Mouse (Mus musculus): ENCODE data around the gene Dapp1. TPM values are rescaled to one million over a fixed set of nuclear protein-coding genes. Genes with fewer than 3 reads are reported as not detected.
A peak's percentile ranks its signal among the peaks of the same experiment; 100 is the strongest.
"Not testable (repeated sequence)": the region's sequence is repeated elsewhere in the genome, so short reads cannot be mapped to it uniquely, and the experiment has no call there.

Gene Dapp1
- total and polyA plus RNA-seq, 3 experiments, result 53.5 to 63.6 (median 62.8) TPM

GRCm38 (mm10) chr3:137968105-137968819, 13.1 kb downstream of the Dapp1 start:
- Histone ChIP-seq H3K9ac (ENCODE audit: insufficient read depth, low read depth) (no peak overlapping the region), H3K27me3 (replicated peaks) (no peaks in the 10 kb centered on the region), H3K27ac (ENCODE audit: insufficient read depth, low read depth) (no peak overlapping the region), H3K4me1 (ENCODE audit: control insufficient read depth in 1 of 2, insufficient read depth in 2 of 2) (peaks cover 51 to 96% of the 10 kb centered on the region in 2 experiments), H3K36me3 (replicated peaks in 1 of 2; ENCODE audit: control insufficient read depth in 1 of 2, insufficient read depth in 1 of 2, low read length in 1 of 2) (peaks cover 42 to 90% of the 10 kb centered on the region in 2 experiments), H3K9me3 (replicated peaks; ENCODE audit: low read length) (peaks cover 9% of the 10 kb centered on the region), H3K4me2 (ENCODE audit: insufficient read depth, low read depth, poor library complexity, severe bottlenecking) (no peak overlapping the region), H3K4me3 (replicated peaks in 1 of 3; ENCODE audit: low read depth in 2 of 3, low read length in 2 of 3, poor library complexity in 1 of 3) (no peak overlapping the region), H3K79me2 (replicated peaks; ENCODE audit: control insufficient read depth, extremely low read depth, insufficient read depth, poor library complexity, severe bottlenecking) (peaks cover 81% of the 10 kb centered on the region)
- in situ Hi-C loops (cut with MboI; ENCODE audit: low pct_ligation_motif_present, low pct_unique_long_range_greater_than_20kb, low sequenced_read_pairs) (loop anchor here (25.0 kb wide), 1 partner anchor 469 kb away; the partner anchor contains the start of gene Adh5), dilution Hi-C loops (cut with MboI; ENCODE audit: extremely low pct_ligation_motif_present, extremely low pct_unique_long_range_greater_than_20kb, low sequenced_read_pairs) (no loop called here)
- no peak for DNase-seq (ENCODE audit: extremely low read depth)
- TF ChIP-seq CHD1 (IDR thresholded peaks at IDR 0.05; ENCODE audit: low read depth, low read length), result no peak
- no peak for TF ChIP-seq TBP (conservative IDR thresholded peaks at IDR 0.05; ENCODE audit: low read depth, low read length)
- TF ChIP-seq ZNF384 (IDR thresholded peaks at IDR 0.05; ENCODE audit: low read depth, low read length), result no peak
- no peak for TF ChIP-seq TCF12 (IDR thresholded peaks at IDR 0.05; ENCODE audit: low read depth, low read length)
- TF ChIP-seq EP300 (IDR thresholded peaks at IDR 0.05; ENCODE audit: low read length), result no peak
- TF ChIP-seq ZMIZ1 (IDR thresholded peaks at IDR 0.05; ENCODE audit: low read depth, low read length), result no peak
- no peak for TF ChIP-seq ELF1 (IDR thresholded peaks at IDR 0.05; ENCODE audit: low read depth, low read length)
- TF ChIP-seq MAFK (IDR thresholded peaks at IDR 0.05; ENCODE audit: insufficient replicate concordance, low read length), result no peak
- TF ChIP-seq UBTF (IDR thresholded peaks at IDR 0.05; ENCODE audit: low read depth, low read length), result no peak
- no peak for TF ChIP-seq USF1 (IDR thresholded peaks at IDR 0.05; ENCODE audit: low read depth, low read length)
- no peak for TF ChIP-seq KAT2A (IDR thresholded peaks at IDR 0.05; ENCODE audit: insufficient replicate concordance, low read length)
- no peak for TF ChIP-seq GABPA (IDR thresholded peaks at IDR 0.05; ENCODE audit: insufficient replicate concordance, low read depth, low read length)
- no peak for TF ChIP-seq E2F4 (IDR thresholded peaks at IDR 0.05; ENCODE audit: insufficient replicate concordance, low read depth, low read length)
- no peak for TF ChIP-seq MXI1 (IDR thresholded peaks at IDR 0.05; ENCODE audit: low read depth, low read length)
- TF ChIP-seq MAX (IDR thresholded peaks at IDR 0.05; ENCODE audit: low read length), result no peak
- TF ChIP-seq JUN (IDR thresholded peaks at IDR 0.05; ENCODE audit: insufficient read depth, low read depth, low read length), result no peak
- no peak for TF ChIP-seq NRF1 (IDR thresholded peaks at IDR 0.05; ENCODE audit: low read depth, low read length)

- H3K9ac ChIP-seq (ENCODE audit: insufficient read depth, low read depth); H3K9me3 ChIP-seq (replicated peaks; ENCODE audit: low read length); dilution Hi-C loops (cut with MboI; ENCODE audit: extremely low pct_ligation_motif_present, extremely low pct_unique_long_range_greater_than_20kb, low sequenced_read_pairs); DNase-seq (ENCODE audit: extremely low read depth); H3K27me3 ChIP-seq (replicated peaks): not testable (repeated sequence)
- H3K36me3 ChIP-seq (replicated peaks in 1 of 2; ENCODE audit: control insufficient read depth in 1 of 2, insufficient read depth in 1 of 2, low read length in 1 of 2), result peaks cover 51 to 84% of the 10 kb centered on the region in 2 experiments
- peak overlapping the region; percentile 22 for H3K4me2 ChIP-seq (ENCODE audit: insufficient read depth, low read depth, poor library complexity, severe bottlenecking)
- in situ Hi-C loops (cut with MboI; ENCODE audit: low pct_ligation_motif_present, low pct_unique_long_range_greater_than_20kb, low sequenced_read_pairs), result loop anchor here (25.0 kb wide), 1 partner anchor 473 kb away; the partner anchor contains the start of gene Adh5
- H3K4me3 ChIP-seq (replicated peaks in 1 of 3; ENCODE audit: low read depth in 2 of 3, low read length in 2 of 3, poor library complexity in 1 of 3), result peak overlapping the region in 1 of 3 experiments; percentile 8
- peak overlapping the region; percentile 89 for H3K27ac ChIP-seq (ENCODE audit: insufficient read depth, low read depth)
- H3K4me1 ChIP-seq (ENCODE audit: control insufficient read depth in 1 of 2, insufficient read depth in 2 of 2), result peaks cover 44 to 85% of the 10 kb centered on the region in 2 experiments
- peaks cover 52% of the 10 kb centered on the region for H3K79me2 ChIP-seq (replicated peaks; ENCODE audit: control insufficient read depth, extremely low read depth, insufficient read depth, poor library complexity, severe bottlenecking)
Observed at GRCm38 (mm10) chr3:137964014-137964413, 17.3 kb downstream of the Dapp1 start.

Data from CH12.LX (cell line).